Mouse (Mus musculus) heart, embryonic 10.5 days (tissue): ENCODE results near the gene Zfp768. TPM values are rescaled to one million over a fixed set of nuclear protein-coding genes. Genes with fewer than 3 reads are reported as not detected.
"Not testable (repeated sequence)": the region's sequence is repeated elsewhere in the genome, so short reads cannot be mapped to it uniquely, and the experiment has no call there.

Experiments used
- DNase-seq: peaks from one replicate; pipeline ENCODE4 v3.0.0-alpha.2; 2017; ENCODE audit warnings: low spot score
- H3K27ac ChIP-seq: fragments of 300-500 bp; sonication (generic); 2 replicates; pipeline ENCODE4 v1.5.1; 2016; ENCODE audit warnings: mild to moderate bottlenecking
- H3K27me3 ChIP-seq: fragments of 300-500 bp; sonication (generic); 2 replicates; pipeline ENCODE4 v1.6.1; 2016; ENCODE audit warnings: mild to moderate bottlenecking; ENCODE audit not compliant: poor library complexity, insufficient read depth, severe bottlenecking
- H3K36me3 ChIP-seq: fragments of 300-500 bp; sonication (generic); 2 replicates; pipeline ENCODE4 v1.6.1; 2016; ENCODE audit warnings: mild to moderate bottlenecking, moderate library complexity
- H3K4me1 ChIP-seq: fragments of 300-500 bp; sonication (generic); 2 replicates; pipeline ENCODE4 v1.6.1; 2016; ENCODE audit warnings: mild to moderate bottlenecking
- H3K4me3 ChIP-seq: fragments of 300-500 bp; sonication (generic); 2 replicates; pipeline ENCODE4 v1.5.1; 2016; ENCODE audit warnings: mild to moderate bottlenecking, moderate library complexity
- H3K9me3 ChIP-seq: fragments of 300-500 bp; sonication (generic); 2 replicates; pipeline ENCODE4 v1.6.1; 2016; ENCODE audit warnings: mild to moderate bottlenecking, moderate library complexity
- WGBS: fragments of 180-500 bp; shearing (Covaris S2); methylation state at CpG from one replicate; pipeline ENCODE4 v1.1.7; 2016; 5-methylcytosine and 5-hydroxymethylcytosine counted together
- polyA plus RNA-seq: library from polyadenylated mRNA; unstranded; fragments of >200 nt; fragmentation: Nextera tagmentation; extraction: Ambion mirVana; gene quantifications from 2 replicates; pipeline ENCODE4 v1.2.1, GENCODE M21; 2016

The Zfp768 gene
- polyA plus RNA-seq, 1 experiment from 2014 or later: 18.7 TPM

- H3K27ac ChIP-seq, H3K27me3 ChIP-seq, DNase-seq, H3K4me3 ChIP-seq, H3K4me1 ChIP-seq, H3K9me3 ChIP-seq: not testable (repeated sequence)
- 71% methylated on average over 3 of the region's 3 CpGs for WGBS
- peaks cover 24% of the 10 kb centered on the region for H3K36me3 ChIP-seq
Observed at GRCm38 (mm10) chr7:127371870-127372269, 26.5 kb upstream of the Zfp768 start.

- Histone ChIP-seq H3K27ac (no peak overlapping the region), H3K27me3 (no peaks in the 10 kb centered on the region), H3K36me3 (peaks cover 24% of the 10 kb centered on the region), H3K9me3 (no peaks in the 10 kb centered on the region), H3K4me3 (no peak overlapping the region), H3K4me1 (0 out of 2 replicates have a peak, but pooled peaks cover 3% of the 10 kb centered on the region)
- 65% methylated on average over 2 of the region's 2 CpGs for WGBS
- DNase-seq: no peak
Observed at GRCm38 (mm10) chr7:127371213-127371612, 25.8 kb upstream of the Zfp768 start.

GRCm38 (mm10) chr7:127366249-127366648 lies 20.9 kb upstream of the Zfp768 start:
- 65% methylated on average over 3 of the region's 3 CpGs for WGBS

GRCm38 (mm10) chr7:127364166-127364565 lies 18.8 kb upstream of the Zfp768 start:
- H3K36me3 ChIP-seq: no peaks in the 10 kb centered on the region
- peak; percentile 25 for DNase-seq
- H3K4me1 ChIP-seq: peaks cover 7% of the 10 kb centered on the region
- no peak overlapping the region for H3K27ac ChIP-seq
- H3K9me3 ChIP-seq: no peaks in the 10 kb centered on the region
- peak overlapping the region; percentile 66 for H3K4me3 ChIP-seq
- WGBS: 52% methylated on average over 4 of the region's 4 CpGs
- H3K27me3 ChIP-seq: peaks cover 45% of the 10 kb centered on the region

More at GRCm38 (mm10) chr7:127366249-127366648, 20.9 kb upstream of the Zfp768 start:
- Histone ChIP-seq H3K9me3 (no peaks in the 10 kb centered on the region), H3K27me3 (peaks cover 30% of the 10 kb centered on the region), H3K27ac (no peak overlapping the region), H3K4me1 (peaks cover 7% of the 10 kb centered on the region), H3K36me3 (0 out of 2 replicates have a peak, but pooled peaks cover under 1% of the 10 kb centered on the region), H3K4me3 (no peak overlapping the region)
- no peak for DNase-seq

- Histone ChIP-seq H3K4me3 (peak overlapping the region; percentile 66), H3K4me1 (peaks cover 7% of the 10 kb centered on the region), H3K27ac (peak overlapping the region; percentile 60; the same call in 1 of the 2 replicates), H3K27me3 (peaks cover 48% of the 10 kb centered on the region), H3K36me3 (no peaks in the 10 kb centered on the region), H3K9me3 (no peaks in the 10 kb centered on the region)
- peak; percentile 76 for DNase-seq
- 1% methylated on average over 24 of the region's 24 CpGs for WGBS
Observed at GRCm38 (mm10) chr7:127363475-127363921, 18.1 kb upstream of the Zfp768 start.

GRCm38 (mm10) chr7:127362418-127362817 lies 17.0 kb upstream of the Zfp768 start:
- H3K4me3 ChIP-seq: peak overlapping the region; percentile 29; the same call in 1 of the 2 replicates
- WGBS: 28% methylated on average over 13 of the region's 13 CpGs

GRCm38 (mm10) chr7:127361449-127361848 lies 16.1 kb upstream of the Zfp768 start:
- H3K36me3 ChIP-seq: no peaks in the 10 kb centered on the region
- H3K27ac ChIP-seq: no peak overlapping the region
- 53% methylated on average over 12 of the region's 13 CpGs for WGBS
- H3K4me3 ChIP-seq: no peak overlapping the region
- DNase-seq: no peak
- H3K4me1 ChIP-seq: peaks cover 7% of the 10 kb centered on the region
- no peaks in the 10 kb centered on the region for H3K9me3 ChIP-seq
- H3K27me3 ChIP-seq: peaks cover 51% of the 10 kb centered on the region

More at GRCm38 (mm10) chr7:127362418-127362817, 17.0 kb upstream of the Zfp768 start:
- not testable (repeated sequence) for H3K9me3 ChIP-seq, H3K36me3 ChIP-seq, H3K27ac ChIP-seq, H3K4me1 ChIP-seq, DNase-seq
- H3K27me3 ChIP-seq: peaks cover 51% of the 10 kb centered on the region

GRCm38 (mm10) chr7:127360265-127360664 lies 14.9 kb upstream of the Zfp768 start:
- no peaks in the 10 kb centered on the region for H3K36me3 ChIP-seq
- no peaks in the 10 kb centered on the region for H3K9me3 ChIP-seq
- WGBS: 70% methylated on average over 4 of the region's 4 CpGs
- no peak overlapping the region for H3K27ac ChIP-seq
- peaks cover 46% of the 10 kb centered on the region for H3K27me3 ChIP-seq
- no peak overlapping the region for H3K4me3 ChIP-seq
- DNase-seq: no peak
- peaks cover 7% of the 10 kb centered on the region for H3K4me1 ChIP-seq

GRCm38 (mm10) chr7:127358472-127358871 lies 13.1 kb upstream of the Zfp768 start:
- DNase-seq: no peak
- H3K36me3 ChIP-seq: no peaks in the 10 kb centered on the region
- H3K9me3 ChIP-seq: no peaks in the 10 kb centered on the region
- peaks cover 30% of the 10 kb centered on the region for H3K27me3 ChIP-seq
- no peak overlapping the region for H3K27ac ChIP-seq
- H3K4me3 ChIP-seq: no peak overlapping the region
- H3K4me1 ChIP-seq: peaks cover 2% of the 10 kb centered on the region
- 64% methylated on average over 4 of the region's 4 CpGs for WGBS

GRCm38 (mm10) chr7:127357871-127358270 lies 12.5 kb upstream of the Zfp768 start:
- Histone ChIP-seq H3K27ac (no peak overlapping the region), H3K4me3 (no peak overlapping the region), H3K4me1 (no peaks in the 10 kb centered on the region), H3K9me3 (no peaks in the 10 kb centered on the region), H3K27me3 (peaks cover 27% of the 10 kb centered on the region), H3K36me3 (no peaks in the 10 kb centered on the region)
- WGBS: 73% methylated on average over 2 of the region's 2 CpGs
- no peak for DNase-seq

- no peak for DNase-seq
- no peaks in the 10 kb centered on the region for H3K9me3 ChIP-seq
- peaks cover 16% of the 10 kb centered on the region for H3K27me3 ChIP-seq
- 65% methylated on average over 3 of the region's 3 CpGs for WGBS
- H3K27ac ChIP-seq: no peak overlapping the region
- no peaks in the 10 kb centered on the region for H3K36me3 ChIP-seq
- no peaks in the 10 kb centered on the region for H3K4me1 ChIP-seq
- no peak overlapping the region for H3K4me3 ChIP-seq
Observed at GRCm38 (mm10) chr7:127355796-127356195, 10.4 kb upstream of the Zfp768 start.

GRCm38 (mm10) chr7:127351230-127352004 lies 6.0 kb upstream of the Zfp768 start:
- WGBS: 78% methylated on average over 5 of the region's 5 CpGs
- Histone ChIP-seq H3K9me3 (no peaks in the 10 kb centered on the region), H3K4me3 (no peak overlapping the region), H3K4me1 (peaks cover 8% of the 10 kb centered on the region), H3K27ac (no peak overlapping the region), H3K27me3 (no peaks in the 10 kb centered on the region), H3K36me3 (no peaks in the 10 kb centered on the region)
- no peak for DNase-seq

GRCm38 (mm10) chr7:127346676-127347075 lies 1.3 kb upstream of the Zfp768 start:
- peaks cover 40% of the 10 kb centered on the region for H3K4me1 ChIP-seq
- H3K36me3 ChIP-seq: peaks cover 24% of the 10 kb centered on the region
- H3K27ac ChIP-seq: peak overlapping the region; percentile 98
- no peak for DNase-seq
- H3K4me3 ChIP-seq: peak overlapping the region; percentile 93
- H3K9me3 ChIP-seq: no peaks in the 10 kb centered on the region
- H3K27me3 ChIP-seq: no peaks in the 10 kb centered on the region
- WGBS: 4% methylated on average over 8 of the region's 8 CpGs
